Mouse (Mus musculus) c-Kit-positive CD71-positive TER-119-negative erythroid progenitor cells, embryonic 14.5 days (primary cell): ENCODE measurements around the gene Marcks.
A peak's percentile ranks its signal among the peaks of the same experiment; 100 is the strongest.

Experiments used
- DNase-seq: peaks from one replicate; pipeline ENCODE4 v3.0.0-alpha.2; 2013; ENCODE audit warnings: low read depth

Marcks gene

DNA sequence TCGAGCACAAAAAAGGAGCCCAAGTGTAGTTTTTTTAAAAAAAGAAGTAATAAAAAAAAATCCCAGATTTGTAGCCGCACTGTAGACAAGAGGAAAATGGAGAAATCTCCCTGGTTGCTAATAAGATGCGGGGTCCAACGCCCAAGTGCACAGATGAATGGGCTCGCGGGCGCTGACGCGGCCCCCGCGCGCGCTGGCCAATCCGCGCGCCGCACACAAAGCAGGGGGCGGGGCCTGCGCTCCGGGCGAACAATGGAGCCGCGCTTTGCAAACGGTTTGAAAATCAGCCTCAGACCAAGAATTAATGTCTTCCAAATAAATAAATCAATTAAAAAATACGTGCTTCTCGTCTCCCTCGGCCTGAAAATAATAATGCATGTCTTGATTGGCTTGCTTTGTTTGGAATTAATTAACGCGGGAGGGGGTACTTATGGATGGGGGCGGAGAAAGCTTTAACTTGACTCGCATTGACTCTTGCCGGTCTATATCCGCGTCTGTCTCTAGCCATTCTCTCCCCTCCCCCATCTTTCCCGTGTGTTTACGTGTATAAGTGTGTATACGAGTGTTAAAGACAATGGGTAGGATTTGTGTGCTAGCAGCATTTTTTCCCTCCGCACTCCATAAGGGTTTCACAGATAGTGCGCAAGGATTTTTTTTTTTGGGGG is at the start of gene Marcks:
Marcks (minus strand) TSS at position 143 of the 665 bp plus-strand sequence.
- DNase-seq, result peak; percentile 55

DNA sequence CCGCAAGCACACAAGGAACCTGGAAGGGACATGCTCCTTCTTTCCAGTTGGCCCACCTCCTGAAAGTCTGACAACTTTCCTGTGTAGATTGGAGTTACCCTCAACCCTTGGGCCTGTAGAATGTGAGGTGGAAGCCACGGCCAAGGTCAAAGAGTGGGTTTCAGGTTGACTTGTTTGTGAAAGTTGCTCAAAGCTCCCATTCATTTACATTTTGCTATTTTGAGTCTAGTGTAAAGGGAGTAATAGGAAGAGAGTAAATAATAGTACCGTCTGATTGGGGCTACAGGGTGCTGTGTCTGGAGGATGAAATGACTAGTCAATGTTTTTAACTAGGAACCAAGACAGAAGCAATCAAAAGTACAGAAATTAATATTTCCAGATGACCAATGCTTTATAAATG is 38.4 kb upstream of the Marcks start:
- no peak for DNase-seq

DNA sequence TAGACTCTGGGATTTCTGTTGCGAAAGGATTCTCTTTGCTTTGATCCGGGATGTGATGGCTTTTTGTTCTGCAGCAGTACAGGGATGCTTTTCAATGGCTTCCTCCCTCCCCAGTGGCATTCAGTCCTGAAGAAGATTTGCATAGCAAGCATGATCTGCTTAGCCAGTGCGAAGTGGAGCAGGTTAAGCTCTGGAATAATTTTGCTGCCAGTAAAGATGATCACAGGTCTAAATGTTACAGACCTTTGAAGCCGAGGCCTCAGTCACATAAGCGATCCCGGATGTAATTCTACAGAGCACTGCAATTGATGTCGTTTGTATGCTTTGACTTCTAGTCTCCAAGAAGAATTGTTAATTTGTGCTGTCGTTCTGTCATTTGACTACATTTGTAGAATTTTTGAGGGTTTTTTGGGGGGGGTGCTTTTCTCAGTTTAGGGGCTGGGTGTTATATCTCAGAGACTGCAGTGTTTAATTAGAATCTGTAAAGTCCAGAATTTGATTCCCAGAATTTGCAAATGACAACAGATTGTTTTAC is 33.8 kb upstream of the Marcks start:
- DNase-seq, result no peak

DNA sequence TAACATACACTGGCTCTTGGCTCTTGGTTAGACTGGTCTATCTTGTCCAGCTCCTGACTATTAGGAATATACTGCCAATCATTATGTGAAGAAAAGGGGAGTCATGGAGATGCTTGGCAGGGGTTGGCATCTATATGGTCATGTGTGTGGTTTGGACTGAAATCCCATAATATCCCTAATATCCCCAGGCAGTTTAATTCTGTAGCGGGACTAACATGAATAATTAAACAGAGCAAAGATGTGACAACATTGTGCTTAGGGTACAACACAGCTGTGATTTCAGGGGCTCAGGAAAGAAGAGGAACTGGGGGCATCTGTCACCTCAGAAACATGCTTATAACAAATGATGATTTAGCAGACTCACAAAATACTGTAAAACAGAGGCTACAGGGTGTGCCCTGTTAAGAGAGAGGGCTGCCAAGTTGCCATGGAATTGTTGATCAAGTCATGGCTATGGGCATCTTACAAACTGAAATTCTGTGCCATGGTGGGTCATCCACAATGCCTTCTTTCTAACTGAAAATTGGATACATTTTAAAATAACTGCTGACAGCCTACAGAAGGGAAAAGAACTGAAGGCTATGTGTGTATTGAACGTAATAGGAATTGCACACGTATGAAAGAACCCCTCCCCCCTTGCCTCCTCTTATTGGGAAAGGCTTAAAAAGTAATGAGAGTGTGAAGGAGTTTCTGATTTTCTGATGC is 33.1 kb upstream of the Marcks start:
- no peak for DNase-seq

DNA sequence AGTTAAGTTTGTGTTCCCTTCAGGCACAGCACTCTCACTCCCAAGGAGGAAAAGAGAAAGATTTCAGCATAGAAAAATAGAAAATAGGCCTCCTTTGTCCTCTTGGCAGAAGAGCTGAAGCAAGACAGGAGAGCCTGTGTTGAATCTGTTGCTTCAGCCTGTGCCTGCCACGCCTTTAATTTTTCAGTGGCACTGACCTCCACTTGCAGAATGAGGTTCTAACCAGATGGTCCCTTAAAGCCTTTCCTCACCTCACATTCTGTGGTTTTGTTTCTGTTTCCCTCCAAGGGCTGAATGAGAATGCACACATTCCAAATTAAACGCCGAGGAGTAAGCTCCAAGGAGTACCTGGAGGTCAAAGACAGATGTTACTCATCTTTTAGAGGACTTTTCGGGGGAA is 32.2 kb upstream of the Marcks start:
- DNase-seq, result no peak

DNA sequence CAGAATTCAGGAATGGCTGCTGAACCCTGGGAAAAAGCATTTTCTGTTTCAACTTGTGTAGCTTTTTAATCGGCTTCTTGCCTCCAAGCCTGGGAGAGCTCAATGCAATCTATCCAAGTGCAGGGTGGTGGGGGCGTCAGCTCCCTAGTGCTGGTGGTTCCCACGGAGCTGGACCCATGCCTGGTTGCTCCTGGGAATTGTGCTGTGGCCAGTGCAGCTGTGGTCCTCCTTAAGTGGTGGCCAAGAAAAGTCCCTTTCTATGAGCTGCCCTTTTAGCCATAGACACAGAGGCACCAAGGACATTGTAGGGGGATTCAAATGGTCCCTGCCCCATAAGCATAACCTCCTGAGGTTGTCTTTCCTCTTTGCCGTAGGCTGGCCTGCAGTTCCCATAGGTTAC is 31.7 kb upstream of the Marcks start:
- DNase-seq, result no peak

DNA sequence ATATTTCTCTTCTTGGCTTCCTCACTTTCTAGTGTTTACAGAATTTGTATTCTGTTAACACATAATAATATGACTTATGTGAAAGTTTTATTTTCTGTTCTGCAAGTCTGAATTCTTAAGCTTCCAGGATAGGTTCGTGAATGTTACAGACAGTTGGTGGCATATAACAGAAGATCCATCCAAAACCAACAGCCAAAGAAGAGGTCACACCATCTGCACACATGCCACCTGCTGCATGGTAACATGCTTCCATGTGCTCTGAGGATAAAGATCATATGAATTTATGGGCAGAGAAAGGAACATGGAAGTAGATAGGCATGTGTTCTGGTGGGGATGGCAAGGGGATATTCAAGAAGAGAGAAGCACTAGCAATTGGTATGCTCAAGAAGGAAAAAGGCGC is 28.8 kb upstream of the Marcks start:
- no peak for DNase-seq

DNA sequence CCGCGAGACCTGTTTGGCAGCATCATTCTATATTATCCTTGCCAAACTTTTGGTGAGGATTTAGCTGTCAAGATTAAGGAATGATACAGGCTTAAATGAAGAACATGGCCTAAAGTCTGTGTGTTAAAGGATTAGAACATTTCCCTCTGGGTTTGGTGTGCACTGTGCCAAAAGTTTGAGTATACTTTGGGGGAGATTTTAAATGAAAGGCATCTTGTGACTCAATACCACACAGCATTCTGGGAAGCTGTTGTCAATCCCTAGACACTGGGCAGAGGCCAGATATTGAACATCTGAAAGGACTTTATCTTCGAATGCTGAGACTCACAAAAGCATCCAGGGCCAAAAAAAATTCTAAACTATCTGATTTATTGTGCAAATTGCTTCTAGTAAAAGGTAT is 21.0 kb upstream of the Marcks start:
- no peak for DNase-seq

DNA sequence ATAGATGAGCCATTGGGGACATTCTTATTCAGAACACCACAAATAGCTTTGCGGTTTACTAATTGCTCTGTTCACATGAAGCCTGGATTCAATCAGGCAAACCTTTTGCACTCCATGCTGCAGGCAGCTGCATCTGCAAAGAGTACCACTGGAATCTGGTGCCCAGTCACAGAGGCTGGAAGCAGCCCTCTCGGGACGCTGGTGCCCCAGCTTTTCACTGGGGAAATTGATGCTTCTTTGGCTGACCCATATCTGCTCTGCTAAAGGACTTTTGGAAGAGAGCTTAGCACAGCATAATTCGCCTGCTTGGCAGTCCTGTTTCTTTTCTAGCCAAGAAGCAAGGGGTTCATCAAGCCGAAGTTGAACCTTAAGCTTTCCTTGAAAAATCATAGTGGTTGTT is 18.4 kb upstream of the Marcks start:
- DNase-seq, result no peak

DNA sequence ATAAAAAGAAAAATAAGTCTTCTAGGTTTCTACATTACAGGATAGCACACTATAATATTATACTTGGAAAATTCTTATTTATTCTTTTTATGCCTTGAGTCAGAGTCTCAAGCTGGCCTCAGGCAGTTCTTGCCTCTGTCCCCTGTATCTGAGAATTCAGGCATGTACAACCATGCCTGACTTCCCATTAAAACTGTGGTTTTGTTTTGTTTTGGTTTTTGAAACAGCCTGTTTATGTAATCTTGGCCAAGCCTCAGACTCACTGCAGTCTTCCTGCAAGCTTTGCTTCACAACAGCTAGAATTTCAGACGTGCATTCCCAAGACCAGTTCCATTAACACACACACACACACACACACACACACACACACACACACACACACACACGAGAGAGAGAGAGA is 16.4 kb upstream of the Marcks start:
- DNase-seq, result no peak

DNA sequence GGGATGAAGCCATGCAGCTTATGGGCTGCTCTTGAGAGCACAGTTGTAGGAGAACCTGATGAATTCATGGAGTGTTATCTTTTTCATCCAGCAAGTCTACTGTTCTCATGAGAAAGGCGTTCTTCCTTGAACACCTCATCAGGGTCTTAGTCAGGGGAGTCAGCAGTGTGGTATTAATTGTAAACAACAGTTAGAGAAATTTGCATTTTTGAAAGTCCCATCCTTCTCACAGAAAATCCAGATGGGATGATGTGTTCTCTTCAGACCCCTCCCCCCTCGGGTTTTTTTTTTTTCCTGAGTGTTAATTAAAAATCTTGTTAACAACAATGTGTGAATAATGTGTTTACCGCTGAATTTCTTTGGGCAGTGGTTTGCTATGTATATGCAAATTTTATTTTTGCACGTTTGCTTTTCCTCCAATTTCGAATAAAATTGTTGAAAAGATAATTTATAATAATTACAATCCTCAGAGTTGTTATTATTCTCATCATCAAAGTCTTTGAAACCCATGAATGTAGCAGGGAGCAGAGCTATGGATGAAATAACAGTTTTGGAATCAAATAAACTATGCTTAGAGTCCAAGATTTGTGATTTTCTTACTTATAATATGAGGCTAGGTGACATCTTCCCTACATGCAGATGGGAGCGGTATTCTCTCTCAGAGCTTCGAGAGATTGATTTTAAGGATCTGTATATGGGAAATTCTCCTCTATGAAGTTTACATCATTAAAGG is 13.0 kb upstream of the Marcks start:
- DNase-seq, result no peak

DNA sequence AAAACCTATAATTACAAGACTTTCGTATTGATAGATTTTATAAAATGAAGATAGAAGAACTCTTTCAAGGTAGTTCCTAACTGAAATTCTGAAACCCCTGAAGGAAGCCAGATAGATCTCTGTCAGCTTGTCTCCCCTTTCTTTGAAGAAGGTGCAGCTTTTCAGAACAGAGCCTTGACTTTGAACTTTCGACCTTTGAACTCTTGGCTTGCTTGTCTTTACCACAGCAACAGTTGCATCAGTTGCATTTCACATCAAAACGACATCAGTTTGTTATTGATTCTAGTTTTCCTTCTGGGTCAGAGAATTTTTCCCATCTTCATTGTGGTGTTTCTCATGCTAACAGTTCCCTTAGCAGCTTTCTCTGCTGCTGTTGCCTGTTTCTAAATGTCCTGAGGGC is 9.3 kb upstream of the Marcks start:
- DNase-seq, result no peak

DNA sequence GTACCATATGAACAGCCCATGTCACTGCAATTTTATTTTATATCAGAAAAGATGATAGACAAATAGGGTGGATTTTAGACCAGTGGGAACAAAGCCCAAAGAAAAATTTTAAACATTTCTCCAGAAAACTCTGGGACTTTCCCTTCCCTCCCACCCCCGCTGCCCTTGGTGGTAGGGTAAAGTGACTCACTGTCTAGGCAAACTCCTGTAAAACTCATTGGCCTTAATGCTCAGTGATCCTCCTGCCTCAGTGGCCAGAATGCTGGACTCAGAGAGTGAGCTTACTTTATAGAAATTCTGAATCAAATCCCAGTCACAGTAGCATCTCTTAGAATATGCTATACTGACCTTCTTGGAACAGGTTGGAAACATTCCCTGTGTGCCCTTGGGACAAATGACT is 6.7 kb upstream of the Marcks start:
- no peak for DNase-seq

DNA sequence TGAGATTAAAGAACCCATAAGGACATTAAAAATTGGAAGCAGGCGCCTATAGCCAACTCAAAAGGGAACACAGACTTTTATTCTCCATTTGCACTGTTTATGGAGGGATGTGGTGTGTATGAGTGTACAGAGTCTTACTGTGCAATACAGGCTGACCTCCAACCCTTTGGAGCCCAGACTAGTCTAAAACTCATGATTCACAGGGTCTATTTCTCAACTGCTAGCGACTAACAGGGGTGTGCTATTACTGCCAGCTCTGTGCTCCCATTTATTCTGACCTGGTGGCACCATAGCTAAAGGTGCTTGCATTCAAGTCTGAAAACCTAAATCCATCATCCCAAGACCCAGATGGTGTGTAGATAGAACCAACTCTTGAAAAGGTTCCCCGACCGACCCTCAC is 2.9 kb upstream of the Marcks start:
- no peak for DNase-seq

DNA sequence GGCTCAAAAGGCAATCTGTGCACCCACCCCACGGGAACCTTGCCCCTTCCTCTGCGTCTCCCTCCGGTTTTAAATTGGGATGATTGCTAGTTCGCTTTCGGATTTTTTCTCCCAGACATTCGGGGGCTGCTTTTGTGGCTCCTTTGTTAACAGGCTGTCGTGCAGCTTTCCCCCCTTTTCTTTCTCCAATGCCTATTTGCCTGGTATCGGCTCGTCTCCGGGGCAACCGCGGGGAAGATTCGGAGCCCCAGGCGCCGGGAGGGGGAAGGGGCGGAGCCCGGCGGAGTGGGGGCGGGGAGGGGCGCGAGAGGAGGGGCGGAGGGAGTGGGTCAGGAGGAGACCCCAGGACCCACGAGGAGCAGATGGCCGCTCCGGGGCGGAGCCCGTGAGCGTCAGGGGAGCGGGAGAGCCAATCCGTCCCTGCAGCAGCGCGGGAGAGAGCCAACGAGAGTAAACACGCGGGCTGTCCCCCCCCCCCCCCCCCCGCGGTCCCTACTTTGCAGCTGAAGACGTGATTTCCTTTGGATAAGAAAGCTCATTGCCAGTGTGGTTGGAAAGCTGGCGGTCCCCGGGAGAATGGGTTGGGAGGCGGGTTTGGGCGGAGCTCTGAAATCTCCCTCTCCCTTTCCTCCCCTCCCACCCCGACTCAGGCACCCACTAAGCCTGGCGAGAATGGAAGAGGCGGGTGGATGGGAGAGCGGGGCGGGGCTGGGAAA is 2.2 kb upstream of the Marcks start:
- DNase-seq, result peak; percentile 8

DNA sequence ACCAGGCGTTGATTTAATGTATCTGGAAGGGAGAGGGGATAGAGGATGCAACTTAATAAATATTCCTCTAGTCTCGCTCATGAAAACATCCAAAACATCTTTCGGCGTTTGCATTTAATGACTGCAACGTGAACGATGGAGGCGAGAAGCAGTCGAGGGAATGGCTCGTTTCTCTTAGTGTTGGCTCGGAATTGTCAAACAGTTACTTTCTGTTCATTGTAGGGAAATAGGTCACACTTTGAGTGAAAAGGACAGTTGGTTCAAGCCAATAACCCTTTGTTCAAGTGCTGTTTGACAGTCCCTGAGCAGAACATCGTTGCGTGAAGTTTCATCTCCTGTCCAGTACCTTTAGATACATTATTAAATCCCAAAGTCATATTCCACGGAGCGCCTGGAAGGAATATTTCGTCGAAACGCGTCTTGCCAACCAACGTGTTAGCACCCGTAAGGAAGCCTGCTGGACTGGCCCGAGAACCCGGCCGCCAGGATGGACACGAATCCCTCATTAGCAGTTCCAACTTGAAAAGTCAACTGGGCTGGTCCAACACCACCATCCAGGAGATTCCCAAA is 1.5 kb upstream of the Marcks start:
- peak; percentile 10 for DNase-seq

DNA sequence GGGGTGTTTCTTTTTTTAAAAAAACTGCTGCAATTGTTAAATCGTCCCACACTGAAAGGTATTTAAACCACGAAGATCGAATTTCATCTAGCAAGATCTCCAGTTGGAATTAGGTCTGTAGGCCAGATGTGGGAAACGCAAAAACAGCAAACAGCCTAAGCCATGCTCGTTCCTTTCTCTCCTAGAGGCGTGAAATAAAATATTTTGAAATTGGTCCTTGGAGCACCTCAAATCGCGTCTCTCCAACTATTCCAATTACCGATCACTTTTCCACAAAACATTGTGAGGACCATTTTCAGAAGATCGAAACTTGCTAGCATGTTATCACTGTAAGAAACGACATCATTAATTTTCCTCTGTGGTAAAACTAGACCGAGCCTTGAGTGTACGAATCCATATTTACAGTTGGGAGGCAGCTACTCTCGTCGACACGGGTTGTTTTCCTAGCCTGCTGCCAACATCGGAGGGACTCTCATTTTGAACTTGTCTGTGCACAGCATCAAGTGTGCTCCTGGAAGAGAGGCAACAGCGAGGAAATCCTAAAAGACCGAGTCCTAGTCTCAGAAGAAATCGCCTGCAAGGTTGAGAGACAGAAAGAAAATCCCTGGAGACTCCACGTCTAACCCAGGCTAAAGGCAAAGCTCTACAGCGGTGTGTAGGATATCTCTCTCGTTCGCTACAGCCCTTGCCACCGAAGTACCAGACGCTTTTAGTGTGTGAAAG is 884 bp upstream of the Marcks start:
- DNase-seq, result peak; percentile 14

DNA sequence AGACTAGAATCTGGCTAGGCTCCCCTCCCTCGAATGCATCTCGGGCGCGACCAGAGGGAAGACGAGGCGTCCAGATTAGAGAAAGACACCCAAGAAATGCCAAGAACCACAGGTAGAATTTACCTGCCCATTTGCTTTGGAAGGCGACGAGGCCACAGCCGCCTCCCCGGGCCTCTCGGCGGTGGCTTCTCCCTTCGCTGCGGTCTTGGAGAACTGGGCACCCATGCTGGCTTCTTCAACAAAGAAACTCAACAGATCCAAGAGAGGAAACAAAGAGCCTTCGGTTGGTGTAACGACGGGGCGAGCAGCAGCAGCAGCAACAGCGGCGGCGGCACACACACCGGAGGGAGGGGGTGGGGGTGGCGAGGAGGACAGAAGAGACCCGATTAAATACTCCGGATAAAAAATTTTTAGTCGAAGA is 399 bp downstream of the Marcks start:
- DNase-seq, result peak; percentile 8

DNA sequence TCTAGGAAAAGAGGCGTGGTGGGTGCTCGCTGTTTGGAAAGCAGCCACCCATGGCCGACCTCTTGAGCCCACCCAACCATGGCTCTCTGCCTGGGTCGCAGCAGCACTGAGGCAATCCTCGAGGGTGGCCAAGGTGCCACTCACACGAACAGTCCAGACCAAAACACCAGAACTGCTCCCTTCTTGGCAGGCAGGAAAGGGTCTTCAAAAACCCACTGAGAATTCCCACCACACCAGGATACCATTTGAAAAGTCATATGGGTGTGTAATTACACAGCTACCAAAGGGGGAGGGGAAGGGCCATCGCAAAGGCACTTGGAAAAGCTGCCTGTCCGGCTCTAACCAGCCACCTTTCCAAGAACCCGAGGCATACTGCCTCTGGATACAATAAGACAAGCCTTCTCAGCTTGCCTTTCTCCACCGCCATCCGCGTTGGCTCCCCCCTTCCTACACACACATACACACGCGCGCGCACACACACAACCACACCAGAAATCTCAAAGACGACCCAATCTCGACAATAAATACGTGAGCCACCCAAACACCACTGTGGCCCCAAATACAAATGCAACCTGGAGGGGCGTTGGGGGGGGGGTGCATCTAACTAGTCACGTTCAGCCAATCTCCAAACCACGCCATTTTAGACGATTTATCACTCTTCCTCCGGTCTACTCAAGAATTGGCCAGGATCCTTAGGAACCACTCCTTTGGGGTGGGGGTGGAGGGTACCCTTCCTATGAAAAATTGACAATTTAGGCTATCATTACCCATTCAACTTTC is 999 bp downstream of the Marcks start:
- DNase-seq, result peak; percentile 6

DNA sequence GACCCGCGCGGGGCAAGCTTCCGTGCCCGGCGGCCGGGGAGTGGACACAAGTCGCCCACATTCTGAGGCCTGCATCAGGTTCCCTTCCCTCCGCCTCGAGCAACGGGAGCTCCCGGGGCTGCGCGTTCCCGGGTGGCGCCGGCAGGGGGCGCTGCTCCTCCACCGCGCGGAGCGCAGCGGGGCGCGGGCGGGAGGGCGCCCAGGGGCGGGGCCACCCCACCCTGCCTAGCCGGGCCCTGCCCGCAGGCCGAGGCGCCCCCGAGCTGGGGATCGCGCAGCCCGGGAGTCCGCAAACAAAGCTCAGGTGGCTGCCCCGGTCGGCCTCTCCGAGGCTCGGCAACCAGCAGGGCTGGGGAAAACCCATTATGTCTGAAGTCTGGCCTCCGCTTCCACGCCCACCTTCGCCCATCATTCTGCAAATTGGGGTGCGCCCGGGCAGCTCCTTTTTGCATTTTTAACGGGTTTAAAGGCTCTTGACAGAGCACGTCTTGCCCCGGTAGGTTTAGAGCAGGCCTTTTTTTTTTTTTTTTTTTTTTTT is 1.7 kb downstream of the Marcks start:
- peak; percentile 56 for DNase-seq
